Mouse (Mus musculus) midbrain, embryonic 16.5 days (tissue): ENCODE results near the gene Fcgbp. TPM values are rescaled to one million over a fixed set of nuclear protein-coding genes. Genes with fewer than 3 reads are reported as not detected.
A peak's percentile ranks its signal among the peaks of the same experiment; 100 is the strongest.

Experiments used
- ATAC-seq: fragments of 200-750 bp; cut with Nextera tagmentation; 2 replicates; pipeline ENCODE4 v1.8.0; 2017; ENCODE audit warnings: moderate TSS enrichment
- H3K27ac ChIP-seq: fragments of 300-500 bp; sonication (generic); 2 replicates; pipeline ENCODE4 v1.5.1; 2014; ENCODE audit warnings: mild to moderate bottlenecking, low read length, mixed read lengths
- H3K27me3 ChIP-seq: fragments of 300-500 bp; sonication (generic); 2 replicates; pipeline ENCODE4 v1.6.1; 2014; ENCODE audit warnings: low read depth, low read length, mixed read lengths; ENCODE audit not compliant: control insufficient read depth, insufficient read depth
- H3K36me3 ChIP-seq: fragments of 300-500 bp; sonication (generic); 2 replicates; pipeline ENCODE4 v1.6.1; 2014; ENCODE audit warnings: mild to moderate bottlenecking, low read length, moderate library complexity, mixed read lengths; ENCODE audit not compliant: control insufficient read depth, insufficient read depth
- H3K4me1 ChIP-seq: fragments of 300-500 bp; sonication (generic); 2 replicates; pipeline ENCODE4 v1.6.1; 2014; ENCODE audit warnings: mild to moderate bottlenecking, low read length, mixed read lengths; ENCODE audit not compliant: control insufficient read depth, insufficient read depth
- H3K4me2 ChIP-seq: fragments of 300-500 bp; sonication (generic); 2 replicates; pipeline ENCODE4 v1.6.1; 2014; ENCODE audit warnings: mild to moderate bottlenecking, low read length, mixed read lengths
- H3K4me3 ChIP-seq: fragments of 300-500 bp; sonication (generic); 2 replicates; pipeline ENCODE4 v1.5.1; 2014; ENCODE audit warnings: low read depth, mild to moderate bottlenecking, low read length, moderate library complexity, mixed read lengths
- H3K9ac ChIP-seq: fragments of 300-500 bp; sonication (generic); 2 replicates; pipeline ENCODE4 v1.6.1; 2014; ENCODE audit warnings: low read depth, low read length, mixed read lengths
- H3K9me3 ChIP-seq: fragments of 300-500 bp; sonication (generic); replicated peaks from 2 replicates; pipeline ENCODE4 v1.6.1; 2014; ENCODE audit warnings: mild to moderate bottlenecking, low read length, mixed read lengths; ENCODE audit not compliant: control insufficient read depth, poor library complexity, severe bottlenecking
- WGBS: fragments of 180-500 bp; shearing (Covaris S2); extraction: QIAGEN DNeasy Blood & Tissue Kit; methylation state at CpG from one replicate; pipeline ENCODE4 v1.1.7; 2014; 5-methylcytosine and 5-hydroxymethylcytosine counted together
- polyA plus RNA-seq: library from polyadenylated mRNA; unstranded; fragments of >200 nt; fragmentation: Nextera tagmentation; extraction: Ambion mirVana; gene quantifications from 2 replicates; pipeline ENCODE4 v1.2.1, GENCODE M21; 2015

Gene Fcgbp
- polyA plus RNA-seq, result 0.26 and 0.31 TPM in 2 replicates

GRCm38 (mm10) chr7:28070531-28071298 lies at the start of gene Fcgbp:
Fcgbp (plus strand) TSS chr7:28071236.
- Histone ChIP-seq H3K36me3 (no peaks in the 10 kb centered on the region), H3K9me3 (no peaks in the 10 kb centered on the region), H3K9ac (no peak within 1 kb of the TSS), H3K4me1 (no peaks in the 10 kb centered on the region), H3K27me3 (no peaks in the 10 kb centered on the region), H3K27ac (no peak within 1 kb of the TSS), H3K4me2 (no peak within 1 kb of the TSS), H3K4me3 (no peak within 1 kb of the TSS)
- no peak for ATAC-seq
- 89% methylated on average over 21 of the region's 21 CpGs for WGBS

- Histone ChIP-seq H3K36me3 (peaks cover 43% of the 10 kb centered on the region), H3K4me1 (peaks cover 7% of the 10 kb centered on the region), H3K27me3 (no peaks in the 10 kb centered on the region), H3K9ac (no peak overlapping the region), H3K9me3 (no peaks in the 10 kb centered on the region), H3K4me2 (no peak overlapping the region), H3K4me3 (no peak overlapping the region), H3K27ac (no peak overlapping the region)
- 94% methylated on average over 4 of the region's 4 CpGs for WGBS
- ATAC-seq, result no peak
Measured at GRCm38 (mm10) chr7:28044524-28044923, 26.5 kb upstream of the Fcgbp start.

GRCm38 (mm10) chr7:28049476-28050409 lies 21.3 kb upstream of the Fcgbp start, which contains the start of gene Psmc4:
Psmc4 (minus strand) TSS chr7:28050101.
- under 1% methylated on average over 52 of the region's 52 CpGs for WGBS
- H3K9me3 ChIP-seq, result no peaks in the 10 kb centered on the region
- peaks cover 9% of the 10 kb centered on the region for H3K4me1 ChIP-seq
- peaks cover 27% of the 10 kb centered on the region for H3K36me3 ChIP-seq
- peak; percentile 98 for ATAC-seq
- H3K27ac ChIP-seq, result peak within 1 kb of the TSS; percentile 67
- peak within 1 kb of the TSS; percentile 80 for H3K4me3 ChIP-seq
- no peaks in the 10 kb centered on the region for H3K27me3 ChIP-seq
- peak within 1 kb of the TSS; percentile 84 for H3K9ac ChIP-seq
- peak within 1 kb of the TSS; percentile 69 for H3K4me2 ChIP-seq

GRCm38 (mm10) chr7:28050584-28050983 lies 20.5 kb upstream of the Fcgbp start:
- H3K27ac ChIP-seq, result no peak overlapping the region
- peak overlapping the region; percentile 50 for H3K4me2 ChIP-seq
- peak; percentile 9; the same call in 1 of the 2 replicates for ATAC-seq
- H3K4me1 ChIP-seq, result peaks cover 9% of the 10 kb centered on the region
- H3K9me3 ChIP-seq, result no peaks in the 10 kb centered on the region
- H3K4me3 ChIP-seq, result peak overlapping the region; percentile 13; the same call in 1 of the 2 replicates
- H3K36me3 ChIP-seq, result peaks cover 19% of the 10 kb centered on the region
- H3K27me3 ChIP-seq, result no peaks in the 10 kb centered on the region
- WGBS, result 62% methylated on average over 17 of the region's 17 CpGs
- peak overlapping the region; percentile 46 for H3K9ac ChIP-seq

GRCm38 (mm10) chr7:28053046-28053930 lies 17.7 kb upstream of the Fcgbp start:
- H3K4me3 ChIP-seq, result no peak overlapping the region
- 84% methylated on average over 6 of the region's 6 CpGs for WGBS
- H3K9me3 ChIP-seq, result no peaks in the 10 kb centered on the region
- H3K27ac ChIP-seq, result no peak overlapping the region
- H3K4me1 ChIP-seq, result peaks cover 9% of the 10 kb centered on the region
- ATAC-seq, result no peak
- no peak overlapping the region for H3K9ac ChIP-seq
- no peak overlapping the region for H3K4me2 ChIP-seq
- H3K27me3 ChIP-seq, result no peaks in the 10 kb centered on the region
- peaks cover 4% of the 10 kb centered on the region for H3K36me3 ChIP-seq

GRCm38 (mm10) chr7:28059972-28060371 lies 11.1 kb upstream of the Fcgbp start:
- Histone ChIP-seq H3K4me2 (no peak overlapping the region), H3K9ac (no peak overlapping the region), H3K4me1 (no peaks in the 10 kb centered on the region), H3K27ac (no peak overlapping the region), H3K27me3 (0 out of 2 replicates have a peak, but pooled peaks cover 2% of the 10 kb centered on the region), H3K36me3 (no peaks in the 10 kb centered on the region), H3K9me3 (no peaks in the 10 kb centered on the region), H3K4me3 (no peak overlapping the region)
- WGBS, result 95% methylated on average over 1 of the region's 1 CpGs
- no peak for ATAC-seq

- Histone ChIP-seq H3K4me1 (no peaks in the 10 kb centered on the region), H3K27ac (no peak overlapping the region), H3K36me3 (no peaks in the 10 kb centered on the region), H3K4me3 (no peak overlapping the region), H3K9me3 (no peaks in the 10 kb centered on the region), H3K4me2 (no peak overlapping the region), H3K9ac (no peak overlapping the region), H3K27me3 (0 out of 2 replicates have a peak, but pooled peaks cover 2% of the 10 kb centered on the region)
- 80% methylated on average over 3 of the region's 3 CpGs for WGBS
- ATAC-seq, result no peak
Measured at GRCm38 (mm10) chr7:28068661-28069060, 2.4 kb upstream of the Fcgbp start.

GRCm38 (mm10) chr7:28069546-28070172 lies 1.4 kb upstream of the Fcgbp start:
- H3K4me3 ChIP-seq, result no peak overlapping the region
- H3K4me2 ChIP-seq, result no peak overlapping the region
- no peak overlapping the region for H3K27ac ChIP-seq
- no peaks in the 10 kb centered on the region for H3K27me3 ChIP-seq
- H3K4me1 ChIP-seq, result no peaks in the 10 kb centered on the region
- no peak for ATAC-seq
- no peaks in the 10 kb centered on the region for H3K36me3 ChIP-seq
- no peak overlapping the region for H3K9ac ChIP-seq
- 40% methylated on average over 3 of the region's 3 CpGs for WGBS
- no peaks in the 10 kb centered on the region for H3K9me3 ChIP-seq
